Mouse (Mus musculus) adrenal gland, postnatal 4 days (tissue): ENCODE measurements around the gene a. TPM values are rescaled to one million over a fixed set of nuclear protein-coding genes. Genes with fewer than 3 reads are reported as not detected.
"Not testable (repeated sequence)": the region's sequence is repeated elsewhere in the genome, so short reads cannot be mapped to it uniquely, and the experiment has no call there.

Experiments
- DNase-seq, 2 experiments: peaks; one replicate each; pipeline ENCODE4 v3.0.0; 2021 to 2022; ENCODE audit warnings: low spot score in 2 of 2, mixed read lengths in 2 of 2
- total RNA-seq, 2 experiments: library from RNA; stranded (reverse); gene quantifications; 2 replicates each; pipeline ENCODE4 v1.2.3; 2021

Gene a
- total RNA-seq, 2 experiments from 2014 or later = not detected

GRCm38 (mm10) chr2:154917866-154918641, 126.9 kb downstream of the a start:
- no peak for DNase-seq

DNA sequence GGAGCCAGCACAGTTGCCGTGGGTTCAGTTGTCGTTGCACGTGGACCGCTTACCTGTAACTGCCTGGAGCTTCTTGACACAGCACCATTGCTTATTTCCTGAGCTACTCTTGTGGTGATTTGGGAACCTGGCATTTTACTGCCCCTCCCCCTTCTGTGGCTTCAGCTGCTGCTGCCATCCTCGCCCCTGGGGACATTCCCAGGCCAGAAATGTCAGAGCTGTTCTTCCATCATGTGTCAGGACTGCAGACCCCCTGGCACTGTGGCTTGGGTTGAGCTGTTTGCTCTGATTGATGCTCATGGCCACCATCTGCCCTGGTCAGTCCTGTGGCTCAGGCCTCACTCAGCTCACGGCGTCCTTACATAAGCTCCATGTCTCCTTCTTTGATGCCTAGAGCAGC, 129.7 kb downstream of the a start:
- DNase-seq = no peak

- DNase-seq = not testable (repeated sequence)
These were observed 130.9 kb downstream of the a start for GRCm38 (mm10) chr2:154922134-154922533.

DNA sequence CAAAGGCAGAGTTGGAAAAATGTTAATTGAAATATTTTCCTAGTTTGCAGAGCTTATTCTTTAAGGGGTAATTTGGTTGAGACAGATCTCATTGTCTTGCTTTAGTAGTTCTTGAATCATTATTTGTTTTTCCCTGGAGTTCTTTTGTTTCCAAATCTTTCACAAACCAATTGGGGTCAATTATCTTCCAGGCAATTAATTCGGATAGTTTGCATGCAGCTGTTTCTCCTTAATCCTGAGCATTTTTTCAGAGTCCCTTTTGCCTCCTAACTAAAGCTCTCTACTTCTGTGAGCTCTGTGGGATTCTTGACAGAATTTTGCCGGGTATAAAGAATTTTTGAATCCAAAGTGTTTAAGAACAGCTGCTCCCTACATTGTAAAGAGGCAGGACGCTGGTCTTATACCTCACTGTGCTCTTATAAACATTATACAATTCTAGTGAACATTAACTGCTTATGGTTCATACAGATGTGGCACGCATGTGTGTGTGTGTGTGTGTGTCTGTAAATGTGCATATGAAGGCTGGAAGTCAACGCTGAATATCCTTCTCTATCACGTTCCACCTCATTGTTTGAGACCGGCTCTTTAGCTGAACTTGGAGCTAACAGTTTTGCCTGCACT, 134.3 kb downstream of the a start:
- DNase-seq = no peak

- DNase-seq = no peak
These were observed 135.6 kb downstream of the a start for GRCm38 (mm10) chr2:154926843-154927242.

DNA sequence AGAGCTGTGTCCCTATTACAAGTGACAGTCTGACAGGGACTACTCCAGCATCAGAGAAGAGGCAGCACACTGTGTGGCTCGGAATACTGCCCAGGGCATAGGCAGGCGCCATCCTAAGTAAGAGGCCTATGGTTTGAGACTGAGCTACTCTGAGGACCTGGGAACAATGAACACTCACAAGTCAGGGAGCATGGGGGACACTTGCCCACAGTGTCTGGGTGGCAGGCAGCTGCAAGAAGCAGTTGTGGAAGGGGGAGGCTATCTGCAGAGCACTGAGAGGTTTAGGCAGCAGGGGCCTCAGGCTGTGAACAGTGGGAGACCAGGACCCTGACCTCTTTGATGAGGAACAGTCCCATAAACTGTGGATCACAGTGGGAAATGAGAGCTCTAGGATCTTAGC, 137.1 kb downstream of the a start:
- no peak for DNase-seq

GRCm38 (mm10) chr2:154933884-154934283, 142.7 kb downstream of the a start:
- no peak for DNase-seq

- DNase-seq = no peak
These were observed 144.9 kb downstream of the a start for GRCm38 (mm10) chr2:154936106-154936505.

GRCm38 (mm10) chr2:154936536-154937155, 145.4 kb downstream of the a start:
- no peak for DNase-seq

GRCm38 (mm10) chr2:154937547-154938390, 146.6 kb downstream of the a start:
- no peak for DNase-seq

DNA sequence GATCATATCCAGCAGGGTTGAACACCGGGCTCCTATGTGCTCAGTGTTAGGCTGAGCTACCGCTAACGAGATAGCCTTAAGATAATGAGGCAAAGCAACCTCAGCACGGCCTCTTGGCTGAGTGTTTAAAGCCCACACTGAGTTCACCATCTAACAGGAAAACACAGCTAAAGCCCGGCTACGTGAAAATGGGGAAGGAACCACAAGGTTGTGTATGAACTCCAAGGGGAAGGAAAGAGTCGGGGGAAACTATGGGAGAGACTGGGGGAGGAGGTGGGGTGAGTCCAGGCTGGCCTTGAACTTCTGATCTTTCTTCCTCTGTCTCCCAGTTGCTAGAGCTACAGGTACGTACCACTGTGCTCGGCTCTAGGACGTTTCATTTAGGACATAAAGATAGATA, 150.8 kb downstream of the a start:
- no peak for DNase-seq

DNA sequence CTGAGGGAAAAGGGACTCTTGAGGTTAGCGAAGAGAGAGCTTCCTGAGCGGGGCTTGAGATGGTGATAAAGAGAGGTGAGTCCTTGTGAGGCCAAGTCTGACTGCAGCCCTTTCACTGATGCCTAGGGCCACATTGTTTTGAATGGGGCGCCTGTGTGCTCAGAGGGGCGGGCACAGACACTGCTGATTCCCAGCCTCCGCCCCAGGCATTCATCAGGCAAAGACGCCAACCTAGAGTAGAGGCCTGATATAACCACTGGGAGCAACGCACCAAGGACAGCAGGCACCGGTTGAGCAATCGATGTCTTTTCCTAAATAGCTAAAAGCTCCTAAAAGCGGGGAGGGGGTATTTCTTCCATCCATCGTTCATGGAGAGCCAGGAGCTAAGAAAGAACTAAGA, 151.3 kb downstream of the a start:
- no peak for DNase-seq

DNA sequence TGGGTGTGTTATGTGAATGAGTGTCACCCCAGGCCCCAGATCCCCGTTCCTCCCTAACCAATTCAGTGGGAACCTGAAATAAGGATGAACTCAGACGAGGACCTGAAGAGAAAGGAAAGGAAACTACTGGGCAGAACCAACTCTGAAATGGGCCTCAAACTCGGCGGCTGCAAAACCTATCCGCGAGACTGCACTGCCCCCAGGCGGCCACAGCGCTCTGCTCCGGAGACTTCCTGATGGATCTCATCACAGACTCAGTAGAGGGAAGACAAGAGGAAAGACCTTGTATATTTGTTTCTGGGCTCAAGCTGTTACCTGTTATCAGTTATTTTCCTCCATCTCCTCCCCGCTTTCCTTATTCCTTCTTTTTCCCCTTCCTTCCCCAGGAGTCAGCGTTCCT, 151.9 kb downstream of the a start:
- peak; percentile 69 to 73 for DNase-seq

DNA sequence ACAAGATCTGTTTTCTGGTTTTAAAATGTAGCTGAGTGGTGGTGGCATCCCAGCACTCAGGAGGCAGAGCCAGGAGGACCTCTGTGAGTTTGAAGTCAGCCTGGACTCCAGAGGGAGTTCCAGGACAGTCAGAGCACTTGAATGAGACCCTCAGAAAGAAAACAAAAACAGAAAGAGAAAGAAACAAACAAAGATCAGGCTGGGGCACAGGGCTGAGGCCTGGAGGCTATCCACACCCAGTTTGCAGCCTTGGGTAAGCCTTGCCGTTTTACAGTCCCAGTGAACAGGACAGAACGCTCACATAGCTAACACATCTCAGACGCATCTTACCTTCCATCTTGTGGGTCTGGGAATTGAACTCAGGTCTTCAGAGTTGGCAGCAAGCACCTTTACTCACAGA, 155.7 kb downstream of the a start:
- DNase-seq = no peak

- no peak for DNase-seq
These were observed 158.2 kb downstream of the a start for GRCm38 (mm10) chr2:154949352-154949751.

- no peak for DNase-seq
These were observed 158.7 kb downstream of the a start for GRCm38 (mm10) chr2:154949877-154950276.

- no peak for DNase-seq
These were observed 159.4 kb downstream of the a start for GRCm38 (mm10) chr2:154950601-154951000.

DNA sequence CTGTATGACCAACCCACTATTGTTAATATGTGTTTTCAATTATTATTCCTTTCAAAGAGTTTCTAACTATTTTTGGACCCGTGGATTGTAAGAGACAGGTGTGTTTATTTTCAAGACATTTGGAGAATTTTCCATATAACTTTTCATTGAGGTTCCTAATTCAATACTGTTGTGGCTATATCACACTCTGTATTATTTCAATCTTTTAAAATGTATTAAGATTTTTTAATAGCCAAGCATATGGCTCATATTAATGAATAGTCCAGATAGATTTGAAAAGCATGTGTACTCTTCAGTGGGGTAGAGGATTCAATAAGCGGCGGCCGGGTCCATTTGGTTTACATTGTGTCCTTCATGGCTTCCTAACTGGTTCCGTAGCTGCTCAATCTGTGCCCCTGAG, 168.3 kb downstream of the a start:
- no peak for DNase-seq

- no peak for DNase-seq
These were observed 168.7 kb downstream of the a start for GRCm38 (mm10) chr2:154959909-154960308.

- DNase-seq = no peak
These were observed 172.0 kb downstream of the a start for GRCm38 (mm10) chr2:154963176-154963575.

DNA sequence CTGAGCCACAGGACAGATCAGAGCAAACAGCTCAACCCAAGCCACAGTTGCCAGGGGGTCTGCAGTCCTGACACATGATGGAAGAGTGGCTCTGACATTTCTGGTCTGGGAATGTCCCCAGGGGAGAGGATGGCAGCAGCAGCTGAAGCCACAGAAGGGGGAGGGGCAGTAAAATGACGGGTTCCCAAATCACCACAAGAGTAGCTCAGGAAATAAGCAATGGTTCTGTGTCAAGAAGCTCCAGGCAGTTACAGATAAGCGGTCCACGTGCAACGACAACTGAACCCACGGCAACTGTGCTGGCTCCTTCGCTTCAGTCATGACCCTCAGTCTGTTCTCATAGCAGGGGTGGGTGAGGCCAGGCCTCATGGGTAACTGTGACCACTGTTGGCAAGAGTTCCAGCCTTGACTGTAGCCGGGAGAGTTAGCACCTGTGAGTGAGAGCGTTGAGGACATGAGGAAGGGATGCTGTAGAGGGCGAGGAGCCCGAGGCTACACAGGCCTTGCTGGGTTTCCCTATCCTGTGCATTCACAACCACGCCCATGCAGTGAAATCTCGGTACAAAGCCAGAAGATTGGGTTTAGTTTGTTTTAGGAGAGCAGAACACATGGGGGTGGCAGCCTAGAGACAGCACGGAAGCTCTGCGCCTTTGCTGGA, 178.7 kb downstream of the a start:
- DNase-seq = not testable (repeated sequence)
